Mouse (Mus musculus) cerebral cortex, adult 2 months (tissue): Measurements from ENCODE around the gene Btnl2.

Experiments
- WGBS: fragments of 180-500 bp; shearing (Covaris S2); methylation state at CpG from one replicate; pipeline ENCODE4 v1.1.7; 2018; 5-methylcytosine and 5-hydroxymethylcytosine counted together

Gene Btnl2

GRCm38 (mm10) chr17:34349429-34349828 is 5.2 kb upstream of the Btnl2 start:
- whole genome bisulfite sequencing: 3% methylated on average over 4 of the region's 4 CpGs

DNA sequence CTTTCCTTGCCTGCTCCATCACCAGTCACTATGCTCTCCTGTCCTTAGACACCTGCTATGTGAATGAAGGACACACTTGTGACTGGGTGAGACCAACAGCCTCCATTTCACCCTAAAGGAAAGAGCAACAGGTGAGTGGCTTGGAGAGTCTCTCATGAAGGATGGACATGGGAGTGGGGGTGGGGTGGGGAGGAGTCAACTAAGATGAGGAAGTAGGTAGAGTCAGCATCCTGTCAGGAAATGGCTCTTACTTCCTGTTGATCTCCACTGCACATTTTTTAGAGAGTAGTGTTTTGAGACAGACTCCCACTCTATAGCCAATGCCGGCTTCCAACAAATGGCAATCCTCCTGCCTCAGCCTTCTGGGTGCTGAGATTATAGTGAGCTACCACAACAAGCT is 318 bp downstream of the Btnl2 start:
- 84% methylated on average over 1 of the region's 1 CpGs for WGBS

DNA sequence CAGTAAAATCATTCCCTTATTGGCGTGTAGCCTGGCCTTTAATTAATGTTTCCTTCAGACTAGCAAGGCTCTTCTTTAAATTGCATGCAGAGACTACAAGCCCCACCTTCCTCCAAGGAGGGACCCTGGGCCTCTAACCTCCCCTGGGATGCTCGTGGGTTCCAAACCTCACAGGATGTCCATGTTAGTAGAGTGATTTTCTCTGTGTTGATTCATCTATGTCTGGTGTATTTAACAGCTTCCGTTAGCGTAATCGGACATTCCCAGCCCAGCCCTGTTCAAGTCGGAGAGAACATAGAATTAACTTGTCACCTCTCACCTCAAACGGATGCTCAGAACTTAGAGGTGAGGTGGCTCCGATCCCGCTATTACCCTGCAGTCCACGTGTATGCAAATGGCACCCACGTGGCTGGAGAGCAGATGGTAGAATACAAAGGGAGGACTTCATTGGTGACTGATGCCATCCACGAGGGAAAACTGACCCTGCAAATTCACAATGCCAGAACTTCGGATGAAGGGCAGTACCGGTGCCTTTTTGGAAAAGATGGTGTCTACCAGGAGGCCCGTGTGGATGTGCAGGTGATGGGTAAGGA is 8.4 kb downstream of the Btnl2 start:
- WGBS: 84% methylated on average over 15 of the region's 15 CpGs

GRCm38 (mm10) chr17:34363676-34364310 is 9.2 kb downstream of the Btnl2 start:
- WGBS: 83% methylated on average over 3 of the region's 3 CpGs

- 75% methylated on average over 10 of the region's 10 CpGs for WGBS
Measured at GRCm38 (mm10) chr17:34365031-34365430, 10.4 kb downstream of the Btnl2 start.

GRCm38 (mm10) chr17:34370563-34370962 is 15.9 kb downstream of the Btnl2 start:
- 85% methylated on average over 4 of the region's 4 CpGs for WGBS

GRCm38 (mm10) chr17:34373055-34373709 is 18.6 kb downstream of the Btnl2 start:
- WGBS: 91% methylated on average over 6 of the region's 6 CpGs

DNA sequence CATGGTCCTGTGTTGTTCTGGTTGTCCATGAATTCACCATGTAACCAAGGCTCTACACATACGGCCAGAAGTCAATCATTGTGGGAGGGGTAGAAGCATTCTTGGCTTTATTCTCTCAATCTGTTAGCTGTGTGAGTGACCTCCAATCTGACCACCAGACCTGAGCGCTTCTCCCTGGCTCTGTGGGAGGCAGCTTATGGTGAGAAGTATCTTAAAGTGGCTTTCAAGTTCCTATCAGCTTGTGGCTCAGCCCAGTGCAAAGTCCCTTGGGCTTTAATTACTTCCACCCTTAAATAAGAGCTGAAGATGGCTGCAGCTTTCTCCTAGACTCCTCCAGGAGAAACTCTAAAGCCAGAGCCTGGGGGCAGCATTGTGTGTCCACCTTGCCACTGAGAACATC is 22.2 kb downstream of the Btnl2 start, which contains the start of gene Btnl1:
Btnl1 (plus strand) TSS at position 286 of the 400 bp plus-strand sequence.
- WGBS: 80% methylated on average over 2 of the region's 2 CpGs

GRCm38 (mm10) chr17:34377450-34378209 is 23.0 kb downstream of the Btnl2 start:
- 48% methylated on average over 6 of the region's 6 CpGs for WGBS

DNA sequence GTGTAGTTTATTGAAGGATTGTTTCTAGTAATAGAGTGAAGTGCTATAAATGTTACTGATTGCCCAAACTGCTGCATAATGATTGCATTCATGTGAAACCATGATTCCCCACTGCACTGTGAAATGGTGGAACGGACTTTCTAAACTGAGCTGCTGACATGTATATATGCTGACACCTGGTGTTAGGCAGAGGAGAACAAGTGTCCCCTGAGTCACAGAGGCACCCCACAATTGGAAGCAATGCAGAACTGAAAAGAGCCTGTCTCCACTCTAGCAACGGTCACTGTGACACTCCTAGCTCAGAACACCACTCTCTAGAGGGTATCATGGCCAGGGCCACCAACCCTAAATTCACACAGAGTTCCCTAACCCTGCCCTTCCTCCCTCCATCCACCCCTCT is 24.1 kb downstream of the Btnl2 start:
- 72% methylated on average over 2 of the region's 2 CpGs for WGBS

DNA sequence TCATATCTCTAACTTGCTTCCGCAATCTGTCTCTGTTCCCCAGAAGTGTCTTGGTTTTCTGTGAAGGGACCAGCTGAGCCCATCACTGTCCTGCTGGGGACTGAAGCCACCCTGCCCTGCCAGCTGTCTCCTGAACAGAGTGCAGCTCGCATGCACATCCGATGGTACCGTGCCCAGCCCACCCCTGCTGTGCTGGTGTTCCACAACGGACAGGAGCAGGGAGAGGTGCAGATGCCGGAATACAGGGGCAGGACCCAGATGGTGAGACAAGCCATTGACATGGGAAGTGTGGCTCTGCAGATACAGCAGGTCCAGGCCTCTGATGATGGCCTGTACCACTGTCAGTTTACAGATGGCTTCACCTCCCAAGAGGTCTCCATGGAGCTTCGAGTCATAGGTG is 24.8 kb downstream of the Btnl2 start:
- 86% methylated on average over 7 of the region's 7 CpGs for WGBS

DNA sequence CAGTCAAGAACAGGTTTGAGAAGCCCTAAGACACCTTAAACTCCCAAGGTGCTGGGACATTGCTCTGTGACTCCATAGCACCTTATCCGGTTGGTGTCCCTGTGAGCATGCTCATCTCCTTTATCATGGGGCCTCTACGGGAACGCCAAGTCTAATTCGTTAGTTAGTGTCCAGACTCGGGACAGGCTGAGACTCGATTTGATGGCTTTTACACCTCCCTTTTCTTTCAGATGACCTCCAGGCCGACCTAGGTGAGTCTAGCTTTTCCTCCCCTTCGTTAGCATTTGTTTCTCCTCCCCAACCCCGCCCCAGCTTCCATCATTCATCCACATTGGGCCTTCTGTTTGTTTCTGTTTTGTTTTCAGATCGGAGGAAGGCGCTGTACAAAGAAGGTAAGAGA is 27.3 kb downstream of the Btnl2 start:
- WGBS: 81% methylated on average over 11 of the region's 11 CpGs

GRCm38 (mm10) chr17:34383212-34383611 is 28.6 kb downstream of the Btnl2 start:
- 84% methylated on average over 7 of the region's 7 CpGs for WGBS

DNA sequence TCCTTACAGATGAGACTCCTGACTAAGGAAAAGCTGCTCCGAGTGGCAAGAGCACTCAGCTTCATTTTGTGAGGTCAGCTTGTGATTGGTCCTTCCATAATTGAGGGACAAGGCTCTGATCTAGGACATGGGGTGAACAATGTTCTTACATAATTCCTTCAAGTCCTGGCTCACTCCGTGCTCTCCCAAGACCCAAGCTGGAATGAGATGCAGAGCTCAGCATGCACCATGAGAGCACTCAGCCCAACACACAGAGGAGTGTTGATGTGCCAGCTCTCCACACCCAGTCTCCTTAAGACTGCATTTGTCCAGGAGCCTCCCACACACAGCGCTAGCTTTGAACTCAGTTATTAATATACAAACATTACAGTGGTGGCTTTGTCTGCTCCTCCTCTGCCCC is 30.1 kb downstream of the Btnl2 start:
- WGBS: 37% methylated on average over 3 of the region's 3 CpGs

DNA sequence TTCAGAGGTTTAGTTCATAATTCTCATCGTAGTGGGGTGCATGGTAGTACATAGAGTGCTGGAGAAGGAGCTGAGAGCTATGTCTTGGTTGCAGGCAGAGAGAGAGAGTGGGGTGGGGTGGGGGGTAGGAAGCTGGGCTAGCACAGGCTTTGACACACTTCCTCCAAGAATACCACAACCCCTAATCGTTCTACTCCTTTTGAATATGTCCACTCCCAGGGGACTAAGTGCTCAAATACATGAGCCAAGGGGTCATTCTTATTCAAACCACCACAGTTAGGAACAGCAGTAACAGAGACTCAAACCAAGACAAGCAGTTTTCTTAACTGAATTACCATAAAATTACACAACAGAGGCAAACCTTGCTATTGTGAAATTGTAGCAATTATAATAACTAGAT is 32.0 kb downstream of the Btnl2 start:
- WGBS: 59% methylated on average over 2 of the region's 2 CpGs

GRCm38 (mm10) chr17:34388513-34388912 is 33.9 kb downstream of the Btnl2 start:
- WGBS: 37% methylated on average over 4 of the region's 4 CpGs

- WGBS: 70% methylated on average over 7 of the region's 7 CpGs
Measured at GRCm38 (mm10) chr17:34391507-34391906, 36.9 kb downstream of the Btnl2 start.

- WGBS: 3% methylated on average over 24 of the region's 24 CpGs
Measured at GRCm38 (mm10) chr17:34392321-34392720, 37.7 kb downstream of the Btnl2 start.

GRCm38 (mm10) chr17:34397357-34397756 is 42.7 kb downstream of the Btnl2 start:
- WGBS: 70% methylated on average over 5 of the region's 5 CpGs

GRCm38 (mm10) chr17:34398058-34398710 is 43.6 kb downstream of the Btnl2 start:
- 25% methylated on average over 9 of the region's 9 CpGs for WGBS

DNA sequence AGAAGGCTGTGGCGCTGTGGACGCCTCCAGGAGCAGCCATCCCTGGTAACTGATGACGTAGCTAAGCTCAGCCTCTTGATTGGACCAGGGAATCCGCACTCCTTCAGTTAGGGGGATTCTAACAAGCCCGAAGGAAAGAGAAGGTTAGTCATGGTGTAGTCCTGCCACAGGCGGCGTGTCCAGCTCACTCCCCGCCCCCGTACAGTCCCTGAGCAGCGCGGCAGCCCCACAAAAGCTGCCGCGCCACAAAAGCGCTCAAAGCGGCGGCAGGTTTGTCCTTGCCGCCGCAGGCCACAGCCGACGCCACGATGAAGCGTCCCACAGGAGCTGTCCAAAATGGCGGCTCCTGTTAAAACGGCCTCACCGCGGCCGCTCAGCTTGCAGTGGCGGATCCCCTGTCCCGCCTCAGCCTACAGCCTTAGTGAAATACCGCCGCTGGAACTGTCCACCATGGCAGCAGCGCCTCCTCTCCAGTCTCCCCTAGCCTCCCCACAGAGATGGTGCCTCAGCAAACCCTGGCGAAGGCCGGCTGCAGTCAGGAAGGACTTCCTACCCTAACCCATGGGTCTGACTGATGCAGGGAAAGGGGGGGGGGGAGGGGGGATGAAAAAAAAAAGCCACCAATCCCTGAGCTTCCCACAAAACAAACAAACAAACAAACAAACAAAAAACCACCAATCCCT is 44.2 kb downstream of the Btnl2 start, which contains the start of gene BC051142:
BC051142 (plus strand) TSS at position 110 of the 683 bp plus-strand sequence.
- 29% methylated on average over 34 of the region's 34 CpGs for WGBS
